Mouse (Mus musculus) midbrain, embryonic 16.5 days (tissue): ENCODE measurements around the gene Sympk. TPM values are rescaled to one million over a fixed set of nuclear protein-coding genes. Genes with fewer than 3 reads are reported as not detected.
A peak's percentile ranks its signal among the peaks of the same experiment; 100 is the strongest.

ENCODE experiments used
- ATAC-seq: fragments of 200-750 bp; cut with Nextera tagmentation; 2 replicates; pipeline ENCODE4 v1.8.0; 2017; ENCODE audit warnings: moderate TSS enrichment
- H3K27ac ChIP-seq: fragments of 300-500 bp; sonication (generic); 2 replicates; pipeline ENCODE4 v1.5.1; 2014; ENCODE audit warnings: mild to moderate bottlenecking, low read length, mixed read lengths
- H3K27me3 ChIP-seq: fragments of 300-500 bp; sonication (generic); 2 replicates; pipeline ENCODE4 v1.6.1; 2014; ENCODE audit warnings: low read depth, low read length, mixed read lengths; ENCODE audit not compliant: control insufficient read depth, insufficient read depth
- H3K36me3 ChIP-seq: fragments of 300-500 bp; sonication (generic); 2 replicates; pipeline ENCODE4 v1.6.1; 2014; ENCODE audit warnings: mild to moderate bottlenecking, low read length, moderate library complexity, mixed read lengths; ENCODE audit not compliant: control insufficient read depth, insufficient read depth
- H3K4me1 ChIP-seq: fragments of 300-500 bp; sonication (generic); 2 replicates; pipeline ENCODE4 v1.6.1; 2014; ENCODE audit warnings: mild to moderate bottlenecking, low read length, mixed read lengths; ENCODE audit not compliant: control insufficient read depth, insufficient read depth
- H3K4me2 ChIP-seq: fragments of 300-500 bp; sonication (generic); 2 replicates; pipeline ENCODE4 v1.6.1; 2014; ENCODE audit warnings: mild to moderate bottlenecking, low read length, mixed read lengths
- H3K4me3 ChIP-seq: fragments of 300-500 bp; sonication (generic); 2 replicates; pipeline ENCODE4 v1.5.1; 2014; ENCODE audit warnings: low read depth, mild to moderate bottlenecking, low read length, moderate library complexity, mixed read lengths
- H3K9ac ChIP-seq: fragments of 300-500 bp; sonication (generic); 2 replicates; pipeline ENCODE4 v1.6.1; 2014; ENCODE audit warnings: low read depth, low read length, mixed read lengths
- H3K9me3 ChIP-seq: fragments of 300-500 bp; sonication (generic); replicated peaks from 2 replicates; pipeline ENCODE4 v1.6.1; 2014; ENCODE audit warnings: mild to moderate bottlenecking, low read length, mixed read lengths; ENCODE audit not compliant: control insufficient read depth, poor library complexity, severe bottlenecking
- WGBS: fragments of 180-500 bp; shearing (Covaris S2); extraction: QIAGEN DNeasy Blood & Tissue Kit; methylation state at CpG from one replicate; pipeline ENCODE4 v1.1.7; 2014; 5-methylcytosine and 5-hydroxymethylcytosine counted together
- polyA plus RNA-seq: library from polyadenylated mRNA; unstranded; fragments of >200 nt; fragmentation: Nextera tagmentation; extraction: Ambion mirVana; gene quantifications from 2 replicates; pipeline ENCODE4 v1.2.1, GENCODE M21; 2015

Gene Sympk
- polyA plus RNA-seq, 1 experiment from 2014 or later = 25.6 TPM

GRCm38 (mm10) chr7:19082171-19082570, 58.0 kb downstream of the Sympk start:
- Histone ChIP-seq H3K4me1 (peaks cover 10% of the 10 kb centered on the region), H3K9ac (no peak overlapping the region), H3K4me2 (no peak overlapping the region), H3K36me3 (peaks cover 34% of the 10 kb centered on the region), H3K4me3 (no peak overlapping the region), H3K27ac (no peak overlapping the region), H3K27me3 (no peaks in the 10 kb centered on the region), H3K9me3 (no peaks in the 10 kb centered on the region)
- 85% methylated on average over 4 of the region's 4 CpGs for WGBS
- ATAC-seq = no peak

GRCm38 (mm10) chr7:19083096-19083495, 58.9 kb downstream of the Sympk start:
- Histone ChIP-seq H3K4me3 (no peak overlapping the region), H3K9ac (no peak overlapping the region), H3K9me3 (no peaks in the 10 kb centered on the region), H3K4me2 (no peak overlapping the region), H3K27ac (no peak overlapping the region), H3K4me1 (peaks cover 1% of the 10 kb centered on the region; the same call in 1 of the 2 replicates), H3K27me3 (no peaks in the 10 kb centered on the region), H3K36me3 (peaks cover 33% of the 10 kb centered on the region)
- WGBS = 60% methylated on average over 6 of the region's 6 CpGs
- ATAC-seq = no peak

- ATAC-seq = 0 out of 2 replicates have a peak, but pooled peaks have one; percentile 6
- H3K36me3 ChIP-seq = peaks cover 28% of the 10 kb centered on the region
- no peaks in the 10 kb centered on the region for H3K4me1 ChIP-seq
- no peaks in the 10 kb centered on the region for H3K27me3 ChIP-seq
- H3K9me3 ChIP-seq = no peaks in the 10 kb centered on the region
- WGBS = 49% methylated on average over 10 of the region's 10 CpGs
- no peak within 1 kb of the TSS for H3K4me2 ChIP-seq
- no peak within 1 kb of the TSS for H3K27ac ChIP-seq
- no peak within 1 kb of the TSS for H3K9ac ChIP-seq
- no peak within 1 kb of the TSS for H3K4me3 ChIP-seq
Measured at GRCm38 (mm10) chr7:19083701-19084100, 59.5 kb downstream of the Sympk start, which contains the start of gene Dmpk. Gene Dmpk (plus strand): TSS chr7:19083849.

GRCm38 (mm10) chr7:19084277-19084771, 60.1 kb downstream of the Sympk start:
- Histone ChIP-seq H3K9me3 (no peaks in the 10 kb centered on the region), H3K27me3 (no peaks in the 10 kb centered on the region), H3K27ac (no peak overlapping the region), H3K4me1 (no peaks in the 10 kb centered on the region), H3K9ac (no peak overlapping the region), H3K4me2 (no peak overlapping the region), H3K4me3 (no peak overlapping the region), H3K36me3 (peaks cover 28% of the 10 kb centered on the region)
- 83% methylated on average over 6 of the region's 6 CpGs for WGBS
- no peak for ATAC-seq

- no peaks in the 10 kb centered on the region for H3K9me3 ChIP-seq
Measured at GRCm38 (mm10) chr7:19084921-19085473, 60.8 kb downstream of the Sympk start.

GRCm38 (mm10) chr7:19085495-19085894, 61.3 kb downstream of the Sympk start:
- H3K9ac ChIP-seq = no peak overlapping the region
- no peaks in the 10 kb centered on the region for H3K4me1 ChIP-seq
- H3K9me3 ChIP-seq = no peaks in the 10 kb centered on the region
- 14% methylated on average over 6 of the region's 6 CpGs for WGBS
- H3K4me3 ChIP-seq = no peak overlapping the region
- no peak for ATAC-seq
- H3K27me3 ChIP-seq = no peaks in the 10 kb centered on the region
- H3K36me3 ChIP-seq = peaks cover 26% of the 10 kb centered on the region
- no peak overlapping the region for H3K4me2 ChIP-seq
- no peak overlapping the region for H3K27ac ChIP-seq

More at GRCm38 (mm10) chr7:19084921-19085473, 60.8 kb downstream of the Sympk start:
- no peak overlapping the region for H3K9ac ChIP-seq
- no peak for ATAC-seq
- H3K4me2 ChIP-seq = no peak overlapping the region
- H3K36me3 ChIP-seq = peaks cover 28% of the 10 kb centered on the region
- H3K4me3 ChIP-seq = no peak overlapping the region
- no peaks in the 10 kb centered on the region for H3K4me1 ChIP-seq
- WGBS = 24% methylated on average over 9 of the region's 9 CpGs
- no peaks in the 10 kb centered on the region for H3K27me3 ChIP-seq
- no peak overlapping the region for H3K27ac ChIP-seq

GRCm38 (mm10) chr7:19086042-19086441, 61.9 kb downstream of the Sympk start:
- H3K9me3 ChIP-seq = no peaks in the 10 kb centered on the region
- WGBS = 17% methylated on average over 14 of the region's 14 CpGs
- H3K4me3 ChIP-seq = no peak overlapping the region
- peaks cover 4% of the 10 kb centered on the region; the same call in 1 of the 2 replicates for H3K27me3 ChIP-seq
- no peak overlapping the region for H3K4me2 ChIP-seq
- H3K36me3 ChIP-seq = peaks cover 21% of the 10 kb centered on the region
- H3K9ac ChIP-seq = no peak overlapping the region
- no peak overlapping the region for H3K27ac ChIP-seq
- no peaks in the 10 kb centered on the region for H3K4me1 ChIP-seq
- no peak for ATAC-seq

- H3K9ac ChIP-seq = no peak overlapping the region
- no peaks in the 10 kb centered on the region for H3K4me1 ChIP-seq
- no peaks in the 10 kb centered on the region for H3K9me3 ChIP-seq
- H3K27me3 ChIP-seq = peaks cover 10% of the 10 kb centered on the region; the same call in 1 of the 2 replicates
- no peak overlapping the region for H3K4me2 ChIP-seq
- peaks cover 19% of the 10 kb centered on the region for H3K36me3 ChIP-seq
- H3K4me3 ChIP-seq = no peak overlapping the region
- 62% methylated on average over 18 of the region's 18 CpGs for WGBS
- no peak overlapping the region for H3K27ac ChIP-seq
- no peak for ATAC-seq
Measured at GRCm38 (mm10) chr7:19086760-19087159, 62.6 kb downstream of the Sympk start.

GRCm38 (mm10) chr7:19088813-19089212, 64.6 kb downstream of the Sympk start:
- Histone ChIP-seq H3K9me3 (no peaks in the 10 kb centered on the region), H3K4me2 (no peak overlapping the region), H3K4me1 (peaks cover 8% of the 10 kb centered on the region), H3K4me3 (no peak overlapping the region), H3K9ac (no peak overlapping the region), H3K36me3 (peaks cover 16% of the 10 kb centered on the region; the same call in 1 of the 2 replicates), H3K27me3 (peaks cover 10% of the 10 kb centered on the region; the same call in 1 of the 2 replicates), H3K27ac (no peak overlapping the region)
- no peak for ATAC-seq
- 35% methylated on average over 10 of the region's 10 CpGs for WGBS
